Mouse (Mus musculus) liver, embryonic 13.5 days (tissue): ENCODE data around the gene Drd3. TPM values are rescaled to one million over a fixed set of nuclear protein-coding genes. Genes with fewer than 3 reads are reported as not detected.

Experiments
- ATAC-seq: fragments of 200-750 bp; cut with Nextera tagmentation; 2 replicates; pipeline ENCODE4 v1.8.0; 2017; ENCODE audit warnings: low read depth, mild to moderate bottlenecking, moderate number of reproducible peaks, moderate library complexity
- DNase-seq: peaks from one replicate; pipeline ENCODE4 v3.0.0; 2022
- H3K27ac ChIP-seq: fragments of 300-500 bp; sonication (generic); 2 replicates; pipeline ENCODE4 v1.5.1; 2015; ENCODE audit warnings: moderate library complexity, mild to moderate bottlenecking, inconsistent platforms
- H3K27me3 ChIP-seq: fragments of 300-500 bp; sonication (generic); 2 replicates; pipeline ENCODE4 v1.6.1; 2015; ENCODE audit warnings: mild to moderate bottlenecking, inconsistent platforms
- H3K36me3 ChIP-seq: fragments of 300-500 bp; sonication (generic); 2 replicates; pipeline ENCODE4 v1.6.1; 2015; ENCODE audit warnings: mild to moderate bottlenecking, inconsistent platforms
- H3K4me1 ChIP-seq: fragments of 300-500 bp; sonication (generic); replicated peaks from 2 replicates; pipeline ENCODE4 v1.6.1; 2015; ENCODE audit warnings: inconsistent platforms
- H3K4me2 ChIP-seq: fragments of 300-500 bp; sonication (generic); 2 replicates; pipeline ENCODE4 v1.6.1; 2015; ENCODE audit warnings: inconsistent platforms, mild to moderate bottlenecking, moderate library complexity
- H3K4me3 ChIP-seq: fragments of 300-500 bp; sonication (generic); replicated peaks from 2 replicates; pipeline ENCODE4 v1.5.1; 2015; ENCODE audit warnings: mild to moderate bottlenecking, inconsistent platforms
- H3K9ac ChIP-seq: fragments of 300-500 bp; sonication (generic); 2 replicates; pipeline ENCODE4 v1.6.1; 2015; ENCODE audit warnings: mild to moderate bottlenecking, inconsistent platforms
- H3K9me3 ChIP-seq: fragments of 300-500 bp; sonication (generic); replicated peaks from 2 replicates; pipeline ENCODE4 v1.6.1; 2016; ENCODE audit warnings: inconsistent platforms
- WGBS: fragments of 180-500 bp; shearing (Covaris S2); methylation state at CpG from one replicate; pipeline ENCODE4 v1.1.7; 2015; ENCODE audit not compliant: insufficient replicate concordance; 5-methylcytosine and 5-hydroxymethylcytosine counted together
- polyA plus RNA-seq: library from polyadenylated mRNA; unstranded; fragments of >200 nt; fragmentation: Nextera tagmentation; extraction: Ambion mirVana; gene quantifications from 2 replicates; pipeline ENCODE4 v1.2.1, GENCODE M21; 2015

Gene Drd3
- polyA plus RNA-seq, 1 experiment from 2014 or later: not detected

DNA sequence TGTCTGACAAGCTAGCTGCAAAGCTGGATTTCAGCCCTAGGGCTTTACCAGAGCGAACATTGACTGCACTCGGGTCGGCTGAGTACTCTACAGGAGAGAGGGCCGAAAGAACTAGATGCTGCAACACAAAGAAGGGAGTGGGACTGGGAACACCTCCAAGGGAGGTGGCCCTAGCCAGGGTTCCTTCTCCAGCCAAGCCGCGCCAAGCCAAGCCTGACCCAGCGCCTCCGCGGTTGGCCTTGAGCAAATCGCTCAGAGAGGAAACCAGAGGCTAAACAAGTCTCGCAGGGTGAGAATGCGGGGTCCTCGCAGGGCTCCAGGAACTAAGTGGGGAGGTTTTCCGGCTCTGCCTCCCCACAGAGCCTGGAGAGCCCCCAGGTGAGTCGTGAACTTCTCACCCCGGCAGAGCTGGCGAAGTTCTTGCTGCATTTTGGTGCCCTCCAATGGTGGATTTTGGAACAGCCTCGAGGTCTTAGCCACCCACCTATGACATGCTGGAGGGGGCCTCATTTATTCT, 48.0 kb downstream of the Drd3 start:
- no peaks in the 10 kb centered on the region for H3K4me1 ChIP-seq
- no peaks in the 10 kb centered on the region for H3K9me3 ChIP-seq
- no peak overlapping the region for H3K27ac ChIP-seq
- no peak for ATAC-seq
- DNase-seq: peak; percentile 2
- no peak overlapping the region for H3K9ac ChIP-seq
- H3K4me2 ChIP-seq: peak overlapping the region; percentile 59
- H3K4me3 ChIP-seq: peak overlapping the region; percentile 34
- H3K36me3 ChIP-seq: no peaks in the 10 kb centered on the region
- 5% methylated on average over 18 of the region's 18 CpGs for WGBS
- H3K27me3 ChIP-seq: 0 out of 2 replicates have a peak, but pooled peaks cover 4% of the 10 kb centered on the region

DNA sequence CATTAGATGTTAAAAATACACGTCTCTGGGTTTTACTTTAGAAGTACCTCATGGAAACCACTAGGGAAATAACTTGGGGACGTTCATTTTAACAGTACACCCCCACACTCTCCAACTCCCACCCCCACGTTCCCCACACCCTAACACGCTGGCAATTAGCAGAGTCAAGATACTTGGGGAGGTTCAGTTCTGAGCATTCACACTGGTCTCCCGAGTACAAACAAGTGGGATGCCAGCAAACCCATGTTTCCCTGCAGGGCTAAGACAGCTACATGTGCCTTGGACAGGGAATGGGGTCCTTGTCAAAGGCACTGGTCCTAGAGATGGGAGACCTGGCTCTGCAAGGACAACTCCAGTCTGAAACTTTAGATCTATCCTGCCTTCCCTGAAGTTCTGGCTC, 48.6 kb downstream of the Drd3 start:
- H3K4me2 ChIP-seq: no peak overlapping the region
- H3K9me3 ChIP-seq: no peaks in the 10 kb centered on the region
- 0 out of 2 replicates have a peak, but pooled peaks cover 4% of the 10 kb centered on the region for H3K27me3 ChIP-seq
- 38% methylated on average over 5 of the region's 5 CpGs for WGBS
- ATAC-seq (no peak), DNase-seq (no peak)
- H3K4me1 ChIP-seq: no peaks in the 10 kb centered on the region
- no peak overlapping the region for H3K4me3 ChIP-seq
- H3K9ac ChIP-seq: no peak overlapping the region
- no peak overlapping the region for H3K27ac ChIP-seq
- H3K36me3 ChIP-seq: no peaks in the 10 kb centered on the region

- H3K9me3 ChIP-seq: no peaks in the 10 kb centered on the region
- DNase-seq (no peak), ATAC-seq (no peak)
- 0 out of 2 replicates have a peak, but pooled peaks cover 4% of the 10 kb centered on the region for H3K27me3 ChIP-seq
- no peak overlapping the region for H3K9ac ChIP-seq
- no peaks in the 10 kb centered on the region for H3K4me1 ChIP-seq
- no peaks in the 10 kb centered on the region for H3K36me3 ChIP-seq
- no peak overlapping the region for H3K4me3 ChIP-seq
- H3K27ac ChIP-seq: no peak overlapping the region
- WGBS: 71% methylated on average over 6 of the region's 6 CpGs
- no peak overlapping the region for H3K4me2 ChIP-seq
Observed at GRCm38 (mm10) chr16:43804364-43804763, 50.5 kb downstream of the Drd3 start.

GRCm38 (mm10) chr16:43807048-43807447, 53.2 kb downstream of the Drd3 start:
- no peaks in the 10 kb centered on the region for H3K9me3 ChIP-seq
- 54% methylated on average over 16 of the region's 16 CpGs for WGBS
- no peaks in the 10 kb centered on the region for H3K4me1 ChIP-seq
- no peak overlapping the region for H3K9ac ChIP-seq
- no peaks in the 10 kb centered on the region for H3K36me3 ChIP-seq
- ATAC-seq: no peak
- H3K27me3 ChIP-seq: no peaks in the 10 kb centered on the region
- no peak overlapping the region for H3K27ac ChIP-seq
- no peak overlapping the region for H3K4me2 ChIP-seq
- no peak overlapping the region for H3K4me3 ChIP-seq
- no peak for DNase-seq

DNA sequence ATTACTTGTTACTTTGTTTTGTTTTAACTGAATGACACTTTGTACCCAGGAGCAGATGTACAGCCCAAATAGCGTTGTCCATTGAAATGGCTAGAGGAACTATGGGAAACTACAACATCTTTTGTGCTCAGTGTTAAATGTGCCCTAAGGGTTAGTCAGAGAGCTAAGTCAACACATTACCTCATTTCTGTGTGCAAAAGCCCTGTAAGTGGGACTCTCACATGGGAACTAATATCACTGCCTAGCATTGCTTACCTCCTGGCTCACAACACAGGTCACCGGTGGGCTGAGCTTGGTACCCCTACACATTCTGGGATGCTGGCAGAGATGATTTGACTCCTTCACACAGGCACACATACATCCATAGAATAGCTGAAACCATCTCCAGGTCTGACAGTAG, 55.6 kb downstream of the Drd3 start:
- Histone ChIP-seq H3K4me1 (no peaks in the 10 kb centered on the region), H3K9ac (no peak overlapping the region), H3K27me3 (no peaks in the 10 kb centered on the region), H3K27ac (no peak overlapping the region), H3K4me3 (no peak overlapping the region), H3K36me3 (no peaks in the 10 kb centered on the region), H3K4me2 (no peak overlapping the region), H3K9me3 (no peaks in the 10 kb centered on the region)
- ATAC-seq (no peak), DNase-seq (no peak)
- 73% methylated on average over 2 of the region's 2 CpGs for WGBS

- no peak for DNase-seq
- no peaks in the 10 kb centered on the region for H3K36me3 ChIP-seq
- H3K9me3 ChIP-seq: no peaks in the 10 kb centered on the region
- no peak overlapping the region for H3K4me2 ChIP-seq
- no peak overlapping the region for H3K27ac ChIP-seq
- no peaks in the 10 kb centered on the region for H3K27me3 ChIP-seq
- ATAC-seq: no peak
- no peaks in the 10 kb centered on the region for H3K4me1 ChIP-seq
- 32% methylated on average over 1 of the region's 1 CpGs for WGBS
- no peak overlapping the region for H3K4me3 ChIP-seq
- no peak overlapping the region for H3K9ac ChIP-seq
Observed at GRCm38 (mm10) chr16:43811402-43811801, 57.6 kb downstream of the Drd3 start.

GRCm38 (mm10) chr16:43814644-43815043, 60.8 kb downstream of the Drd3 start:
- no peaks in the 10 kb centered on the region for H3K36me3 ChIP-seq
- 41% methylated on average over 4 of the region's 4 CpGs for WGBS
- no peak for DNase-seq
- no peak overlapping the region for H3K27ac ChIP-seq
- no peaks in the 10 kb centered on the region for H3K27me3 ChIP-seq
- no peak for ATAC-seq
- no peak overlapping the region for H3K4me3 ChIP-seq
- no peaks in the 10 kb centered on the region for H3K4me1 ChIP-seq
- no peaks in the 10 kb centered on the region for H3K9me3 ChIP-seq
- no peak overlapping the region for H3K4me2 ChIP-seq
- H3K9ac ChIP-seq: no peak overlapping the region

DNA sequence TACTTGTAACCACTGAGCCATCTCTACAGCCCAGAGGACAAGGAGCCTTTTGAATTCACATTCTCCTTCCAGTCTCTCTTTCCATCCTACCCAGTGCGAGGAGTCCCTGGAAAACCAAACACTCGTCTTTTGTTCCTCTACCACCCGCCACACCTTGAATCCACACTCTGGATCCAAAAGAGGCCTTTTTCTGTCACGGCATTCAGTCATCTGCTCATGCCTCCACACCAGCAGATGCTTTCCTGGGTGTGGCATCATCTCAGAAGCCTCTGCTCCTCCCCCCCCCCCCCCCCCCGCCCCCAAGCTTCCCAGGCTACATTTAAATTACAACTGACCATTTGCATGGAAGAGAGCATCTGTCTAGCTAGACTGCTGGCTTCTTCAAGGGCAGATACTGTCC, 62.5 kb downstream of the Drd3 start:
- Histone ChIP-seq H3K27ac (no peak overlapping the region), H3K36me3 (no peaks in the 10 kb centered on the region), H3K27me3 (no peaks in the 10 kb centered on the region), H3K4me2 (no peak overlapping the region), H3K4me1 (no peaks in the 10 kb centered on the region), H3K9ac (no peak overlapping the region), H3K4me3 (no peak overlapping the region), H3K9me3 (no peaks in the 10 kb centered on the region)
- DNase-seq: no peak
- 68% methylated on average over 5 of the region's 5 CpGs for WGBS
- no peak for ATAC-seq

GRCm38 (mm10) chr16:43818404-43818803, 64.6 kb downstream of the Drd3 start:
- H3K9me3 ChIP-seq: no peaks in the 10 kb centered on the region
- H3K4me1 ChIP-seq: no peaks in the 10 kb centered on the region
- 81% methylated on average over 6 of the region's 6 CpGs for WGBS
- H3K9ac ChIP-seq: no peak overlapping the region
- no peaks in the 10 kb centered on the region for H3K36me3 ChIP-seq
- H3K27ac ChIP-seq: no peak overlapping the region
- no peak for DNase-seq
- no peaks in the 10 kb centered on the region for H3K27me3 ChIP-seq
- H3K4me2 ChIP-seq: no peak overlapping the region
- no peak overlapping the region for H3K4me3 ChIP-seq
- ATAC-seq: no peak

- H3K27me3 ChIP-seq: no peaks in the 10 kb centered on the region
- H3K9ac ChIP-seq: no peak overlapping the region
- H3K36me3 ChIP-seq: no peaks in the 10 kb centered on the region
- ATAC-seq: no peak
- no peak overlapping the region for H3K4me2 ChIP-seq
- H3K4me3 ChIP-seq: no peak overlapping the region
- no peaks in the 10 kb centered on the region for H3K9me3 ChIP-seq
- WGBS: 54% methylated on average over 3 of the region's 3 CpGs
- H3K27ac ChIP-seq: no peak overlapping the region
- DNase-seq: no peak
- no peaks in the 10 kb centered on the region for H3K4me1 ChIP-seq
Observed at GRCm38 (mm10) chr16:43827492-43827891, 73.7 kb downstream of the Drd3 start.

- no peak for ATAC-seq
- Histone ChIP-seq H3K4me1 (no peaks in the 10 kb centered on the region), H3K4me3 (no peak overlapping the region), H3K9ac (no peak overlapping the region), H3K27ac (no peak overlapping the region), H3K4me2 (no peak overlapping the region), H3K27me3 (no peaks in the 10 kb centered on the region), H3K9me3 (no peaks in the 10 kb centered on the region), H3K36me3 (no peaks in the 10 kb centered on the region)
- DNase-seq: no peak
- WGBS: 74% methylated on average over 2 of the region's 2 CpGs
Observed at GRCm38 (mm10) chr16:43831957-43832356, 78.1 kb downstream of the Drd3 start.

- H3K36me3 ChIP-seq: no peaks in the 10 kb centered on the region
- DNase-seq: no peak
- 50% methylated on average over 1 of the region's 1 CpGs for WGBS
- no peaks in the 10 kb centered on the region for H3K27me3 ChIP-seq
- H3K27ac ChIP-seq: no peak overlapping the region
- no peak for ATAC-seq
- no peaks in the 10 kb centered on the region for H3K9me3 ChIP-seq
- no peak overlapping the region for H3K4me2 ChIP-seq
- H3K9ac ChIP-seq: no peak overlapping the region
- no peaks in the 10 kb centered on the region for H3K4me1 ChIP-seq
- no peak overlapping the region for H3K4me3 ChIP-seq
Observed at GRCm38 (mm10) chr16:43841236-43841635, 87.4 kb downstream of the Drd3 start.
